Mouse (Mus musculus) kidney, adult 2 months (tissue): Measurements from ENCODE around the gene Ska2. TPM values are rescaled to one million over a fixed set of nuclear protein-coding genes. Genes with fewer than 3 reads are reported as not detected.

Experiments used
- DNase-seq: peaks from one replicate; pipeline ENCODE4 v3.0.0; 2021
- H3K27ac ChIP-seq: fragments of 200-500 bp; 2 replicates; pipeline ENCODE4 v1.5.1; 2012; ENCODE audit warnings: low read depth, low read length, control low read depth, inconsistent platforms; ENCODE audit not compliant: insufficient read depth
- H3K27me3 ChIP-seq: fragments of 200-500 bp; replicated peaks from 2 replicates; pipeline ENCODE4 v1.6.1; 2012; ENCODE audit warnings: mild to moderate bottlenecking, moderate library complexity, low read length, inconsistent platforms; ENCODE audit not compliant: control insufficient read depth, insufficient read depth
- H3K36me3 ChIP-seq: fragments of 200-500 bp; 2 replicates; pipeline ENCODE4 v1.6.1; 2012; ENCODE audit warnings: mild to moderate bottlenecking, moderate library complexity, low read length, inconsistent platforms; ENCODE audit not compliant: control insufficient read depth, insufficient read depth
- H3K4me1 ChIP-seq: fragments of 200-500 bp; 2 replicates; pipeline ENCODE4 v1.6.1; 2011; ENCODE audit warnings: low read length; ENCODE audit not compliant: control insufficient read depth, insufficient read depth
- H3K4me3 ChIP-seq: fragments of 200-500 bp; 2 replicates; pipeline ENCODE4 v1.5.1; 2011; ENCODE audit warnings: mild to moderate bottlenecking, low read depth, low read length, control low read depth; ENCODE audit not compliant: insufficient read depth
- CTCF ChIP-seq: fragments of 200-500 bp; conservative IDR thresholded peaks from 2 replicates; pipeline ENCODE4 v1.5.1; 2011; ENCODE audit warnings: low read depth, mild to moderate bottlenecking, control low read depth, low read length, moderate library complexity, mixed read lengths; ENCODE audit not compliant: insufficient read depth, insufficient read length
- POLR2A ChIP-seq: fragments of 200-500 bp; IDR thresholded peaks from one replicate; pipeline ENCODE4 v1.6.1; 2011; ENCODE audit warnings: low read depth, low read length, control low read depth
- WGBS: fragments of 180-500 bp; shearing (Covaris S2); methylation state at CpG from one replicate; pipeline ENCODE4 v1.1.7; 2018; 5-methylcytosine and 5-hydroxymethylcytosine counted together
- polyA plus RNA-seq: library from polyadenylated mRNA; depleted of rRNA; stranded (reverse); fragments of >200 nt; gene quantifications from 2 replicates; pipeline ENCODE4 v1.2.3, GENCODE M21; 2012; rRNA removed

The Ska2 gene
- polyA plus RNA-seq, 1 experiment = 5.1 TPM

DNA sequence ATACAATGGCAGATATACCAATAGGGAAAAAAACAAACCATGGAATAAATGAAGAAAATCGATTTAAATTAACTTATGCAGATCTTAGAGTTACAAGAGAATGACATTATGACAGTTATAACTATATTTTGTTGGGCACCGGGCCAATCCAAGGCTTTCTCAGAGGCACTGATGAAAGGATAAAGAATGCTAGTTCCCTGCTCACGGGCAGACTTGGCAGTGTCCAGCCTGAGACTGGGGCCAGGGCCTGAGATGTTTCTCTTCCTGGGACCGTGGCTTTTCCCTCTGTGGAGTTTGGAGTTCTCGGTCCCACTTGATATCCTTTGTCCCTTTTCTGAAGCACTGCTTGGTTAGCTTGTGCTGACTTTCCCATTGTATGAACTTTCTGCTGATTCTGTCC is 64.6 kb downstream of the Ska2 start:
- WGBS = 78% methylated on average over 5 of the region's 5 CpGs
- no peak overlapping the region for H3K4me3 ChIP-seq
- TF ChIP-seq CTCF (no peak), POLR2A (no peak)
- no peak for DNase-seq
- no peaks in the 10 kb centered on the region for H3K36me3 ChIP-seq
- H3K27ac ChIP-seq = no peak overlapping the region
- H3K4me1 ChIP-seq = no peaks in the 10 kb centered on the region
- no peaks in the 10 kb centered on the region for H3K27me3 ChIP-seq

Other genes starting within 250 kb of the Ska2 start
- 4.7 TPM in 2 replicates for gene Ypel2, start 115.5 kb upstream of the Ska2 start, polyA plus RNA-seq
- gene Gdpd1, start 35.2 kb upstream of the Ska2 start, polyA plus RNA-seq = 1.3 and 1.7 TPM in 2 replicates
- gene Smg8, start 22.5 kb upstream of the Ska2 start, polyA plus RNA-seq = 6.8 and 7.7 TPM in 2 replicates
- 0.08 and 0.17 TPM in 2 replicates for gene Prr11, start 526 bp upstream of the Ska2 start, polyA plus RNA-seq
- gene Trim37, start 17.8 kb downstream of the Ska2 start, polyA plus RNA-seq = 3.9 and 5.1 TPM in 2 replicates
- gene Ppm1e, start 249.8 kb downstream of the Ska2 start, polyA plus RNA-seq = 0.62 and 0.70 TPM in 2 replicates